Mouse (Mus musculus) intestine, postnatal 0 days (tissue): ENCODE measurements around the gene Snn. TPM values are rescaled to one million over a fixed set of nuclear protein-coding genes. Genes with fewer than 3 reads are reported as not detected.

Experiments
- ATAC-seq: fragments of 200-750 bp; cut with Nextera tagmentation; 2 replicates; pipeline ENCODE4 v1.8.0; 2017; ENCODE audit warnings: mild to moderate bottlenecking, moderate TSS enrichment, moderate library complexity
- H3K27ac ChIP-seq: fragments of 300-500 bp; sonication (generic); 2 replicates; pipeline ENCODE4 v1.5.1; 2014; ENCODE audit warnings: mild to moderate bottlenecking, low read depth, low read length, moderate library complexity
- H3K27me3 ChIP-seq: fragments of 300-500 bp; sonication (generic); replicated peaks from 2 replicates; pipeline ENCODE4 v1.6.1; 2014; ENCODE audit warnings: low read length, mixed read lengths; ENCODE audit not compliant: control insufficient read depth, insufficient read depth
- H3K36me3 ChIP-seq: fragments of 300-500 bp; sonication (generic); 2 replicates; pipeline ENCODE4 v1.6.1; 2014; ENCODE audit warnings: mild to moderate bottlenecking, moderate library complexity; ENCODE audit not compliant: control insufficient read depth, insufficient read depth
- H3K4me1 ChIP-seq: fragments of 300-500 bp; sonication (generic); replicated peaks from 2 replicates; pipeline ENCODE4 v1.6.1; 2014; ENCODE audit warnings: antibody characterized with exemption, low read length, mixed read lengths; ENCODE audit not compliant: control insufficient read depth, insufficient read depth
- H3K4me2 ChIP-seq: fragments of 300-500 bp; sonication (generic); replicated peaks from 2 replicates; pipeline ENCODE4 v1.6.1; 2014; ENCODE audit warnings: low read depth, mild to moderate bottlenecking, moderate library complexity
- H3K4me3 ChIP-seq: fragments of 300-500 bp; sonication (generic); 2 replicates; pipeline ENCODE4 v1.5.1; 2014; ENCODE audit warnings: low read depth, low read length
- H3K9ac ChIP-seq: fragments of 300-500 bp; sonication (generic); 2 replicates; pipeline ENCODE4 v1.6.1; 2014; ENCODE audit warnings: mild to moderate bottlenecking, low read depth, low read length
- H3K9me3 ChIP-seq: fragments of 300-500 bp; sonication (generic); 2 replicates; pipeline ENCODE4 v1.6.1; 2016; ENCODE audit warnings: mixed run types; ENCODE audit not compliant: control insufficient read depth
- CTCF ChIP-seq: sonication (generic); IDR thresholded peaks from 2 replicates; pipeline ENCODE4 v1.5.1; 2016; ENCODE audit warnings: low read depth, mild to moderate bottlenecking, control low read depth, antibody characterized with exemption, moderate library complexity
- WGBS: fragments of 180-500 bp; shearing (Covaris S2); extraction: QIAGEN DNeasy Blood & Tissue Kit; methylation state at CpG from one replicate; pipeline ENCODE4 v1.1.7; 2014; 5-methylcytosine and 5-hydroxymethylcytosine counted together
- polyA plus RNA-seq: library from polyadenylated mRNA; unstranded; fragments of >200 nt; fragmentation: Nextera tagmentation; extraction: Ambion mirVana; gene quantifications from 2 replicates; pipeline ENCODE4 v1.2.1, GENCODE M21; 2015

The Snn gene
- polyA plus RNA-seq, 1 experiment from 2014 or later, result 8.9 TPM

GRCm38 (mm10) chr16:11028206-11028605, 32.5 kb upstream of the Snn start:
- 87% methylated on average over 7 of the region's 7 CpGs for WGBS
- Histone ChIP-seq H3K27ac (no peak overlapping the region), H3K9ac (no peak overlapping the region), H3K4me3 (no peak overlapping the region), H3K4me2 (no peak overlapping the region), H3K4me1 (no peaks in the 10 kb centered on the region), H3K9me3 (no peaks in the 10 kb centered on the region), H3K27me3 (no peaks in the 10 kb centered on the region), H3K36me3 (no peaks in the 10 kb centered on the region)
- ATAC-seq, result no peak
- TF ChIP-seq CTCF, result no peak

- Histone ChIP-seq H3K4me3 (no peak overlapping the region), H3K4me1 (no peaks in the 10 kb centered on the region), H3K27me3 (no peaks in the 10 kb centered on the region), H3K9ac (no peak overlapping the region), H3K27ac (no peak overlapping the region), H3K36me3 (no peaks in the 10 kb centered on the region), H3K9me3 (no peaks in the 10 kb centered on the region), H3K4me2 (no peak overlapping the region)
- no peak for ATAC-seq
- no peak for TF ChIP-seq CTCF
- 76% methylated on average over 4 of the region's 4 CpGs for WGBS
These were observed 29.9 kb upstream of the Snn start for GRCm38 (mm10) chr16:11030844-11031243.

GRCm38 (mm10) chr16:11031320-11031719, 29.4 kb upstream of the Snn start:
- no peak overlapping the region for H3K4me3 ChIP-seq
- H3K9me3 ChIP-seq, result no peaks in the 10 kb centered on the region
- no peaks in the 10 kb centered on the region for H3K36me3 ChIP-seq
- no peaks in the 10 kb centered on the region for H3K4me1 ChIP-seq
- ATAC-seq, result no peak
- no peak overlapping the region for H3K27ac ChIP-seq
- peak; percentile 74 for TF ChIP-seq CTCF
- 55% methylated on average over 3 of the region's 3 CpGs for WGBS
- H3K27me3 ChIP-seq, result no peaks in the 10 kb centered on the region
- no peak overlapping the region for H3K9ac ChIP-seq
- H3K4me2 ChIP-seq, result no peak overlapping the region

- TF ChIP-seq CTCF, result peak; percentile 100
- whole genome bisulfite sequencing, result 2% methylated on average over 4 of the region's 4 CpGs
- Histone ChIP-seq H3K9ac (no peak overlapping the region), H3K4me2 (no peak overlapping the region), H3K9me3 (no peaks in the 10 kb centered on the region), H3K36me3 (no peaks in the 10 kb centered on the region), H3K27me3 (no peaks in the 10 kb centered on the region), H3K4me1 (no peaks in the 10 kb centered on the region), H3K4me3 (no peak overlapping the region), H3K27ac (no peak overlapping the region)
- ATAC-seq, result peak; percentile 63
These were observed 26.4 kb upstream of the Snn start for GRCm38 (mm10) chr16:11034193-11034803.

GRCm38 (mm10) chr16:11035273-11035672, 25.5 kb upstream of the Snn start:
- no peak overlapping the region for H3K27ac ChIP-seq
- no peaks in the 10 kb centered on the region for H3K27me3 ChIP-seq
- ATAC-seq, result no peak
- H3K4me1 ChIP-seq, result no peaks in the 10 kb centered on the region
- no peak overlapping the region for H3K4me2 ChIP-seq
- 86% methylated on average over 9 of the region's 9 CpGs for WGBS
- H3K4me3 ChIP-seq, result no peak overlapping the region
- no peaks in the 10 kb centered on the region for H3K9me3 ChIP-seq
- no peaks in the 10 kb centered on the region for H3K36me3 ChIP-seq
- H3K9ac ChIP-seq, result no peak overlapping the region
- no peak for TF ChIP-seq CTCF

- no peak overlapping the region for H3K27ac ChIP-seq
- 26% methylated on average over 15 of the region's 15 CpGs for WGBS
- H3K9ac ChIP-seq, result no peak overlapping the region
- H3K27me3 ChIP-seq, result no peaks in the 10 kb centered on the region
- H3K9me3 ChIP-seq, result no peaks in the 10 kb centered on the region
- H3K4me1 ChIP-seq, result no peaks in the 10 kb centered on the region
- TF ChIP-seq CTCF, result peak; percentile 94
- ATAC-seq, result no peak
- H3K36me3 ChIP-seq, result no peaks in the 10 kb centered on the region
- H3K4me3 ChIP-seq, result no peak overlapping the region
- H3K4me2 ChIP-seq, result no peak overlapping the region
These were observed 24.8 kb upstream of the Snn start for GRCm38 (mm10) chr16:11035790-11036431.

- Histone ChIP-seq H3K4me1 (no peaks in the 10 kb centered on the region), H3K27ac (no peak overlapping the region), H3K9me3 (no peaks in the 10 kb centered on the region), H3K4me2 (no peak overlapping the region), H3K36me3 (no peaks in the 10 kb centered on the region), H3K27me3 (no peaks in the 10 kb centered on the region), H3K9ac (no peak overlapping the region), H3K4me3 (no peak overlapping the region)
- no peak for TF ChIP-seq CTCF
- 74% methylated on average over 2 of the region's 2 CpGs for WGBS
- no peak for ATAC-seq
These were observed 20.1 kb upstream of the Snn start for GRCm38 (mm10) chr16:11040603-11041002.
